Mouse (Mus musculus) skeletal muscle tissue, adult 2 months (tissue): ENCODE data around the gene Slc39a12.

Source experiments
- DNase-seq: peaks from one replicate; pipeline ENCODE4 v3.0.0-alpha.2; 2012; ENCODE audit warnings: low read depth, low spot score

Gene Slc39a12

DNA sequence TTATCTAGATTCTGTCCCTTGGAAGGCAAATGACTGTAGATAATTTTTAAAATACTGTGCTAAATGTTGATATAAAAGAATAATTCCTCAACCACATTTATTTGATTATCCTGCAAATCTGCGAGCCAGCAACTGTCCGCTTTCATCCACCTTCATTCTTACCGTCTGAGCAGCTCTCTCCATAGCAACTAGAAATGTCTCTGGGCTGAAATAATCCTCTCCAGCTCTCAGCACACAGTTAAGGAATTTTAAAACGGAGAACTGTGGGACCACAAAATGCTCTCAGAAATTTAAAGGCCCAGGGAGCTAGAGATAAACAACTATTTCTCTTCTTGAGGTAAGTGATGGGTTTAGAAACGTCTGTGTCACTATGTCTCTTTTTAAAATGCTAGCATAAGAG, at the start of gene Slc39a12:
Slc39a12 (plus strand) TSS at position 155 of the 400 bp plus-strand sequence.
- DNase-seq = no peak

DNA sequence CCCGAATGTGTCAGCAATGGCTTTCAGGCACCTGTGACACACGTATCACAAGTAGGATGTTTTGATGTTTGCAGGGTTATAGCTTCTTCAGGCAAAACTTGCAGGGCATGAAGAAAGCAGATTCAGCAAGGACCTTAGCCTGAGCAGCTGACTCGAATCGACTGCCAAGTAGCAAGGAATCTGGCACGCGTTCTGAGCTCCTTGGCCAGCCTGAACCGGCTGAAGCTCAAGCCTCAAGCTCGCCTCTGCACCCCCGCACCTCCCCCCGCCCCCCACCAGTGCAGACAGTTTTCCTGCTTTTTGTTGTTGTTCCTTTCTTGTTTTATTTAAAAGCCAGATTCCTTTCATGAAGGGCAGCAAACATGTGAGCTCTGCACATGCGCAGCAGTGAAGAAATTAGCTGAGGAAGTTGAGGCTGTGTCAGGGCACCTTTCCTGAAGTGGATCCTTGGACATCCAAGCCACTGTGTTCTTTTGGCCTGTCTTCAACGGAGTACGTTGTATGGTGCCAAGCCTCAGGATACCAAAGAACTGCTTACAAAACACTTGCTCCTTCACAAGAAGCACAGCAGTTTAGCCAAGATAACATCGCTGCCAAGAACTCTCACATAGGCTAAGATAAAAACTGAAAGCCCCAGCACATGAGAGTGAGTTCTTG, 46.3 kb upstream of the Slc39a12 start:
- DNase-seq = peak; percentile 87

DNA sequence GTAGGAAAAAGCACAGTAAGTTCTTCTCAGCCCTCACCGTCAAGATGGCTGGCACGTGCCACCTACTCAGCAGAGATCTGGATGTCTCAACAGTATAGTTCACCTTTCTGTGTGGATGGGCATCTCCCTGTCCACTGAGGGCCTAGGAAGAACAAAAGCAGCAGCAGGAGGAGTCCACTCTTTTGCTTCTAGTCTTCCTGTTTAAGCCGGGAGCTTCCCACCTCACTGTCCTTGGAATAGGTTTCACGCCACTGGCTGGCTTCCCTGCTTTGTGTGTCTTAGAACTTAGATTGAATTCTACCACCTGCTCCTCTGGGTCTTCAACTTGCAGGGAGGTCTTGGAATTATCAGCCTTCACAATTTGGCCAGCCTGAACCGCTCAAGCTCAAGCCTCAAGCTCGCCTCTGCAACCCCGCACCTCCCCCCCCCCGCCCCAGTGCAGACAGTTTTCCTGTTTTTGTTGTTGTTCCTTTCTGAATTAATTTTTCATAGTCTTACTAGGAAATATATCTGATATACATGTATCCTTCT, 45.7 kb upstream of the Slc39a12 start:
- no peak for DNase-seq

DNA sequence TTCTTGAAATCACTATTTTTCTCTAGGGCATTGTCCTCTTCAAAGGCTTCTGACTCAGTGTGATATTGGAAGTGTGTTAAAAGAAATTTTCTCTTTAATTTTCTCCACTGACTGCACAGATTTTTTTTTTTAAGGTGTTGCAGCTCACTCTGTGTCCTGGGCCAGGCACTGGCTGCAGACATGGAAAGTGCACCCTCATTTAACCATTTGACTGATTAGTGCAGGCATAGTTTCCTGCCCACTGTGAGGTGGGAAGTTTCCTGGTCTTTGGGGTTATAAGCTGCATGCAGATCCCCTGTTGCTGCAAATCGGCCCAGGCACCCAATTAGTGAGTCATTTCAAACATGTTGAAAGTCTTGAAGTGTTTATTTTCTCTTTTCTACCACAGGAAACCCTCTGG, 740 bp downstream of the Slc39a12 start:
- no peak for DNase-seq

DNA sequence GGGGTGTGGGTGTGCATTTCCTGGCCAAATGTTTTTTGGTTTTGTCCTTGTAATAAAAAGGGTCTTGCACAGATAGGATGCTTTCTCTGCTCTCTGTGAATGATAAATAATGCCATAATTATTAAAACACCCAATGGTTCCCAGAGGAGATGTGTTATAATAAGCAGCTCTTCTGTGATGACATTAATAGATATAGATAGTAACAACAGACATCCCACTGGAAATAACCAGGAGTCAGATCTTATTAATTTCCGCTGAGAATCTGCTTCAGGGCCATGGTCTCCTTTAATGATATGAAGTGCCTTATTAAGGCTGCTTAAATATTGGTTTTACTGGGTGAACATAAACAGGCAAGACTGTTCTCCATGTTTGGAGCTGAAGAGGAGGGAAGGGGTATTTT, 2.8 kb downstream of the Slc39a12 start:
- DNase-seq = peak; percentile 1

DNA sequence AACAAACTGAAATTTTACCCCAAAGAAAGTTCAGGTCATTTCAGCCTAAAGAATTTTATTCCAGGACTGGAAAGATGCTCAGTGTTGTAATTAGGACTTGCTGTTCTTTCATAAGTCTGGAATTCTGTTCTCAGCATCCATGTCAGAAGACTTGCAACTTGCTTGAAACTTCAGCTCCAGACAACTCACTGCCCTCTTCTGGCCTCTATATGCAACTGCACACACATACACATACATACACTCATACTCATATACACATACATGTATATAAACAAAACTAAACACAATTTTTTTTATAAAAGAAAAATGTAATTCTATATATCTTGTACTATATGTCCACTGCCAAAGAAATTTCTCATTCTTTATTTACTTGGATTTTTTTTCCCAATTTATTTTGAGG, 14.9 kb downstream of the Slc39a12 start:
- no peak for DNase-seq

DNA sequence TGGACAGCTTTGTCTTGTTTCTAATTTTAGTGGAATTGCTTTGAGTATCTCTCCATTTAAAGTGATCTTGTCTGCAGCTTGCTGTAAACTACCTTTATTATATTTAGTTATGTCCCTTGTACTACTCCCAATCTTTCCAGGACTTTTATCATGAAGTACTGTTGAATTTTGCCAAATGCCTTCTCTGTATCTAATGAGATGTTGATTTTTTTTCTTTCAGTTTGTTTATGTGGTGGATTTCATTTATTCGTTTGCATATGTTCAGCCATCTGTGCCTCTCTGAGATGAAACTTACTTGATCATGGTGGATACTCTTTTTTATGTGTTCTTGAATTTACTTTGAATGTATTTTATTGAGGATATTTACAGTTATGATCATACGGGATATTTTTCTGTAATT, 40.9 kb downstream of the Slc39a12 start:
- DNase-seq = no peak

DNA sequence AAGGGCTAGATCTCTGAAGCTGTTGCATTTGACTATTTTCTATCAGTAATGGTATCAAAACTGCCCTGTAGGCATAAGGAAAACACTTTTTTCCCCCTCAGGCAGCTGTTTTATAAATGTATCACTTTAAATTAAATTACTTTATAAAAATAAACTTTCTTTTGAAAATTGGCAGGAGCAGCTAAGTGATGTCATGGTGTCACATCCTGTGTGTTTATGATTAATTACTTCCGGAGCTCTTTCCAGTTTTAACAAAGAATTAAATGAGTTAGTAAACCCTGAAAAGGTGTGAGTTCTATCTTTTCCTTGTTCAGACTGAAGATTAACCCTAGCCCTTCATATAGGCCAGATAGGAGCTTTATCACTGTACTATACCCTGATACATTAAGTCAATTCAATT, 59.2 kb downstream of the Slc39a12 start:
- no peak for DNase-seq

DNA sequence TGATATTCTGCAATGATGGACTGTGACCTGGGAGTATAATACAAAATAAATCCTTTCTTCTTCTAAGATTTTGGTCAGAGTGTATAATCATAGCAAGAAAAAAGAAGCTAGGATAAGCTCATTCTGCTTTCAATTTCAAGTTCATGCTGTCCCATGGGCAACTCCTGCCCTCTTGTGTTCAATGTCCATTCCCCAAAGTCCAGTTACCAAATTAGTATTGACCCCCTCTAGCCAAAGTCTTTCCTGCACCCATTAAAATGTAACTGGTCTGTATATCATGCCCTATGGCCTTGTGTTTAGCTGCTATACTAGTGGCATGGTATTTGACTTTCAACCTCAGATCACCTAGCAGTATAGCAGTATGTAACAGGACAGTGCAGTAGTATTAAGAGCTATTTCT, 62.8 kb downstream of the Slc39a12 start:
- DNase-seq = no peak

DNA sequence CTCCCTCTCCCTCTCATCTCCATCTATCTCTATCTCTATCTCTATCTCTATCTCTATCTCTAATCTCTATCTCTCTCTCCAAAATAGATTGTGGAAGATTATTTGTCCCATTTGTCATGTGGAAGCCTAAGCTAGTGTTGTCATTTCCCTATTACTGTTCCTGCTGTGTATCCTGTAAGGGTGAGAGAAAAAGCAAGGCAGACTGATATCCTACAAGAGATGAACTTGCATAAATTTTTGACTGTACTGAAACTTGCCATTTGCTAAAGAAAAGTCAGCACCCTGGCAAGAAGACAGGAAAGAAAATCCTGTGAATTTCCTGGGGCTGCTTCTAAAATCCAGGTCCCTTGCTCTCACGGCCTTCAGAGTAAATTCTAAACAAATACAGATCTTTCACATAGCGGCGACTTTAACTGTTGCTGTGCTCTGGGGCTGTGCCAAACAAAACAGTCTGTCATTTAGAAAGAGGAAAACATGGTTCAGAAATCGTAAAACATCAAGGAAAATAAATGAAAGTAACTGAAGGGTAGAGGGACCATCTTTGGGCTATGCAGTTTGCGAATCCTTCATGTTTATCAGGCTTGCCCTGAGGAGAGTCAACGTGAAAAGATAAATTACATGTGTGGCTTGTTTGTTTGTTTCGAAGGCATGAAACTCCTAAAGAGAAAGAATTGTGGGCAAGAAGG, 67.0 kb downstream of the Slc39a12 start:
- DNase-seq = no peak

DNA sequence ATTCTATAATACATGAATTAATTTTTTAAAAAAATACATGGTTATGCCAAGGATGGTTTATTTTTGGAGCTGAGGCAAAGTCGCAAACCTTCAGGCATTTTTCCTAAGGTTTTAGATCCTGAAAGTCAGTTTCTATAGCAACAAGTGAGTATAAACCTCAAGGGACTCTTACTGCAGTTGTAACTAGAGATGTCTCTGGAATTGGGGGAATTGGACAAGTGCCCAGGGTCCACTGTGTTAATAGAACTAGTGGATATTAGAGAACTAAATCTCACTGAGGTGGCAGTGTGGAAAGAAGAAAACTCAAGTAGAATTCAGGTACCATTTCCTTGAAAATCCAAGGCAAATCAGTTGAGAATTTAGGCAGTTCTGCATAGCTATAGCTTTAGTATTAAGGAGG, 76.3 kb downstream of the Slc39a12 start:
- DNase-seq = no peak

DNA sequence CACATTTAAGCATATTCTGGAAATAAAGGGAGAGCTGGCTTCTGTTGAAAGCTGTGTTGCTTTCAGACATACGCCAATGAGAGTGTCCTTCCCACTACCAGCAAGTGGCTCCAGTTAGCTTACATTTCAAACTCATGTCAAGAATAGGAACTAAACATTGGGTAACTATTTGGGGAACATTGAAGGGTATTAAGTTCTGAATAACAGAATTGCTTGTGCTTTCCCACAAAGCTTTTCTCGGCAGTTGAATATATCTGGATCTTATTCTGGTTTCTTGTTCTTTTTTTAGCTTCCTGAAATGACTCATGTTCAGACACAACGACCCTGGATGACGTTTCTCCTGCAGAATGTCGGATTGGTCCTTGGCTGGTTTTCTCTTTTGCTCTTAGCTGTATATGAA, 106.0 kb downstream of the Slc39a12 start:
- no peak for DNase-seq

DNA sequence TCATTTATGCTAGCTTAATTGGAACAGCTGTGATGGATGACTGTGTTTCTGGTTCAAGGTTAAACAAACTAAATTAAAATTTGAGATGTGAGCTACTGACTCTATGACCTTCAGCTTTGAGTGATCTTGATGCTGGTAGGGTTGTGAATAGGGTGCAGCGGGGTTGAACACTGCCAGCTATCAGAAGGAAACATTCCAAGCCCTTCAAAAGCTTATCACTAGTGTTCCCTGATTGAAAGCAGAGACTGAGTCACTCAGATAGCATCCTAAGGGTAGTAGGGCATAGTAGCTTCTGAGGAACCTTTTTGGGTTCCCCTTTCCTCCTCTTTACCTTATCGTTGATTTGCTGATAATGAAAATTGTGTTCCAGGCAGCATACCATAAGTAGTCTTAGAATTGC, 108.0 kb downstream of the Slc39a12 start:
- no peak for DNase-seq

DNA sequence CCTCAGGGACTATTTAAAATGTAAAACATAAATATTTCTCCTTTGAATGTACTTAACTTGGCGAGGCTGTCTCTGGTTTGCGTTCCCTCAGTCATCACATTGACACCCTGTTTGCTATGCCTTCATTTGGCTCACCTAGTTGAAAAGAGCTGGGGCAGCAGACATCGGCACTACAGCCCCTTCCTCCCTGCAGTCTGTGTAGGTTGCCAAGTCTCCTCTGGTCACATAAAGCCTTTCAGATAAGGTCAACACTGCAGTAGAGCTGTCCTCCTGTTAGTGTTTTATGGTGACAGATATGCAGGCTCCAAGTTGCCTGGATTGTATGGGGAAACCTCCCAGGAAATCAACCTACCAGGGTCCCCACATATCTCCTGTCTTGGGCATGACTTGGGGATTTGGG, 114.4 kb downstream of the Slc39a12 start:
- no peak for DNase-seq

DNA sequence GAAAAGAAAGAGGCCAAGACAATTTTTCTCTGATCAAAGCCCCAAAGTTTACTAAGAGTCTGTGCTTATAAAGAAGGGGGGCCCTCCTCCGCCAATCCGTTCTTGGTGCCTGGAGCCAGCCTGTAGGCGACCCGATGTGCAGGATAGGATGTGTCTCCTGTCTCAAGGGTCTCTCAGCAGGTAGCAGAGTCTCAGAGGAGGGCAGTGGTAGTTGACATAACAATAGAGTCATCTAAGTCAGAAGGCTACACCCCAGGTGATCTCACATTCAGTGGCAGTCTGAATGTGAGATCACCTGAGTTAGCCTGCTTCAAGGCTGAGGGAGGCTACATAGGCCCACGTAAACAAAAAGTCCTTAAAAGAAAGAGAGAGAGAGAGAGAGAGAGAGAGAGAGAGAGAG, 130.1 kb downstream of the Slc39a12 start:
- DNase-seq = no peak

DNA sequence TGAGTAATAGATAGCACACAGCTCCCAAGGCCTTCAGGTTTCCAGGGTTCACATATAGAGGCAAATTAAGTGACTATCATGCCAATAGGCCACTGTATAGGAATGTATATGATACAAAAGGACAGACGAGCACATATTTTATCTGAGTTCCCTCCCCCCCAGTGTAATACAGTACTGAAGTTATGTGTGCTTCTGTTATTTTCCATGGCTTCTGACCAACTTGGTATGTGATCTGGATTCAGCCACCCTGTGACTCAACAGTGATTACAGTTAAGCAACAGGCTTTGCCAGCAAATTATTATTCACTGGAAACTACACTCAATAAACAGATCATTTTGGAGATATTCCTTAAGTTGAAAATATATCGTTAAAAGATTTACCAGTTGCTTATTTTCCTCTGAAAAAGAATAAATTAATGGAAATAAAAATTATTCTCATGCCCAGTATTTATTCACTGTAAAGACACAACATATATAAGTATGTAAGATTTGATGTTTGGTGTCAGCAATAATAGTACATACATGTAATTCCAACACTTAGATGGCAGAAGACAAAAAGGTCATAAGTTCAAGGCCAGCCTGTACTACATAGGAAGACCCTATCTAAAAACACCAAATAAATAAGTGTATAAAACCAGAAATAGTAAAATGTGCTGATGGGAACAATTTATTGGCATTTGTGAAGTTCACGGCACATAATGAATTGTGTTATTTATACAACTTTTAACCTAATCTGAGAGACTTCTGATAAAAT, 146.4 kb downstream of the Slc39a12 start:
- no peak for DNase-seq

DNA sequence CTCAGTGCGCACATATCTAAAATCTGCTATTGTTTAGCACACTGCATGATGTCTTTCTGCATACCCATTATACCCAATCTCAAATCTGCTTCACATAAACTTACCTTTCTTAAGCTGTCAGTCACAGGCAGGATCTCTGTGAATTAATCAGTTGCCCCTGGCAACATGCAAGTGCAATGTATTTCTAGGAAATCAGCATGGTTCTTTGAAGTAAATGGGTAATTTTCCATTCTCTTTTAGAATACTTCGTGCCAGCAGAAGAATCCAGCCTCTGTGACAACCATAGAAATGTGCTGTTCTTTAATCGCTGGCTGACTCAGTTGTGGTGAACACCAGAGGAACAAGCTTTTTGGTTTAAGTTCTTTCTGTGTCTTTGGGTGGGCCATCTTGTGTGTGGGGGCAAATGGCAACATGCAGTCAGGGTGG, 147.1 kb downstream of the Slc39a12 start:
- DNase-seq = no peak

DNA sequence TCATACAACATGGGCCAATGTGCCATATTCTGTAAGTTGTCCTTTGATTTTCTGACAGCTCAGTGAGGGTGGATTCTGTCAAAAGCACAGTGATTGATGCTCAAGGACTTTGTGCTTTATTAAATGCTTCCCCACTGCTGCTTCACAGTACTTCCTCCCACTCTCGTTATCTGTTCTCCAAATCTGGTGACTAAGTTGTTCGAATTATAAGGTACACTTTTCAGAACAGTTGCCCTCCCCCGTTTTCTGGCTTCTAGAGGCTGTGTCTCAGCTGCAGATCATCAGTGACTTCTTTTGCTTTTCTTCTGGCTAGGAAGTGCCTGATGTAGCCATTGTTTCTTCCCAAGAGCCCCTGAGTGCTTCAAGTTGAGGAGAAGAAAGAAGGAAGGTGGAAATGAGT, 149.7 kb downstream of the Slc39a12 start:
- DNase-seq = no peak

DNA sequence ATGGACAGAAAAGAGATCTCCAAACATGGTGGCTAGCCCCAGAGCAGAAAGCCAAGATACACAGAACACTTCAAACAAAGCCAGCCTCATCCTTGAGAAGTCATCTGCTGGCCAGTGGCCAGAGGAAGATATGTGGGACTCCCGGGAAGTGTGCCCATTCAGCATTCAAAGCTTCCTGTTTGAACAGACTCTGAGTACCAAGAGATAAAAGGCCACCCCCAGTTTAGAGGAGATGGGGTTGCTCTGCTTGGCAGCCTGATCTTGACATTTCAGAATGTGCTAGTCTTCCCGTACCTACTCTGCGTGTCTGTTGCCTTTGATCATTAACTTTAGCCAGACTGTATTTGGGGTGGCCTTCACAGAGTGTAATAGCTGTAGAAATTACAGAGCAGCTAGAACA, 155.2 kb downstream of the Slc39a12 start:
- DNase-seq = no peak

DNA sequence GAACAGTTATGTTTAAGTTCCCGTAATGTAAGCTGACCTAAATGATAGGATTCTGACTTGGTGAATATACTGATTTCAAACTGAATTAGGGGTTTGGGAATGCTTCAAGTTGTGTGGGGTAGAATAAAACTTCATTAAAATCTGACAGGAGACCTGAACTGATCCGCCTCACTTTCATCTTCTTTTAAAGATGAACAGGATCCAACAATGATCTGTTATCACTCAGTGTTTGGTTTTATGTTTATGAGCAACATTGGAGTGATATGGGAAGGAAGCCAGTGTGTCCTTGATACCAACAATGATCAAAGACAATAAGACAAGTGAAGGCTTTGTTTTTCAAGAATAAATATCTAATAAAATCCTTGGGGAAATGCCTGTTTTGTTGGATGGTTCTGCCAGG, 155.7 kb downstream of the Slc39a12 start:
- DNase-seq = no peak
